Mouse (Mus musculus) activated CD4-positive, CD25-positive, alpha-beta regulatory T cell (primary cell): ENCODE results near the gene Flad1. TPM values are rescaled to one million over a fixed set of nuclear protein-coding genes. Genes with fewer than 3 reads are reported as not detected.

Source experiments
- polyA plus RNA-seq, 2 experiments: library from polyadenylated mRNA; unstranded; fragments of 100-300 nt; shearing (Covaris generic); gene quantifications; one replicate each; pipeline ENCODE4 v1.2.1; 2017

Flad1 gene
- polyA plus RNA-seq, result 10 to 100 TPM; 47.1 to 56.8 TPM

DNA sequence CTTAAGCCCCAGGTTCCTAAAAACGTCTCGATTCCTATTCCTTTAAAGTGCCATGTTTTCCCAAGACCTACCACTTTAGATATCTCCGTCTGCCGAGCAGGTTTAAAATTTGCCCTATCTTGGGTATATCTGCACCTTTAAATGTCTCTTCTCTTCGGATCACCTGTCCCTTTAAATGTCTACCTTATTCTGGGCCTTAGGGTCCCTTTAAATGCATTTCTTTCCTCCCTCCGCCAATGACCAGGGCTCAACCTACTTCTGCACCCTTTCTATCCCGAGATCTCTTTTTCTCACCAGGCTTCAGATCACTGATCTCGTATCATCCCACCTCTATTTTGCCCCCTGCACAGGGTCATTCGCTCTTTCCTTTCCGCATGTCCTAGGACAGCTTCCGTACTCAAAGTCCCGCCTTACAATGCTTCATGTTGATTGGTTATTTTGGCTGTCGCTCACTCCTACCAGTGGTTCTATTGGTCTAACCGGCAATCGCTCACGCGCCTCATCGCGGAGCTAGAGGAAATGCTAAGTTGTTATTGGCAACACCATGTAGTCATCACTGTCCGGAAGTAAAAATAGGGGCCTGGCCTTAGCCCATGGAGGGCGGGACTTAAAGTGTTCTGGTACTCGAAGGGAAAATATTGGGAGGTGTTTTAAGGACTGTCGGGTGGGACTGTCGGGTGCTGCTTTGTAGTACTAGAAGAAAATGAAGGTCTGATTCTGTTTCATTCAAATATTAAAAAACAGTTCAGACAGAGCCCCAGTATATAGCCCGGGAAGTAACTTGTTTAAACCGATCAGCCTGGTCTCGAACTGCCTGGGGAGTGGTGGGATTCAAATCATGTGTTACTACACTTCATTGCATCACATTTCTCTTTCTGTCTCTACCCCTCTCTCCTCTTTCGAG lies at the start of gene Flad1:
Gene Flad1, minus strand, starts transcription at position 381 of the 904 bp plus-strand sequence.

DNA sequence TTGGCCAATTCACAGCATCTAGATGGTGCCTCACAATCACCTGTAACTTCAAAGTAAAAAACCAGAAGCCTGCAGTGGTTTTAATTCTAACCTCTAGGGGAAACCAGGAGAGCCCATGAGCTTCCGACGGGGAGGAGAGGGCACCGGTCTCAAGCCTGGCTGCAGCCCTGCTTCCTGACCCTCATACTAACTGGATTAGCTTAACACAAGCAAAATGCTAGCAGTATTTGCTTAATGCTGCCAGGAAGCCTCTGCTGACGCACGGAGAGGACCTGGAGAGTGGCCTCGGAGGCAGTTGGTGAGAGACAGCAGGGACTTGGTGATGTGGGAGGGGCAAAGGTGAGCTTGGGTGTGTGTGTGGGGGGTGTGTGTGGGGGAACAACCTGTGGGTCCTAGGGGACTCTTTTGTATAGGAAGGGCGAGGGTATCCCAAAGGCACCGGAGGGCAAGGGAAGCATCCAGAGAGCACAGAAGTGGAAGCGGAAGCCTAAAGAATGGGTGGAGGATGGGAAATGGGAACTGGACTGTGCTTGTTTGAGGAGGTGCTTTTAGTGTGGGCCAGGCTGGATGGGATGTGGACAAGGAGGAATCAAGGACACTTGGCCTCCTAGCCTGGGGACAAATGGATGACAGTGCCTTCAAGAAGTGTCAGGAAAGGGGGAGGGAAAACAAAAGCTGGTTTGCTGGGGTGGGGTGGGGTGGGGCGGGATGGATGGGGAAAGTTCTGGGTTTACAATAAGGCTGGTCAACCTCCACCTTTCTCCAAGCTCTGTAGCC lies 42.9 kb upstream of the Flad1 start, which contains the start of gene Pmvk:
Gene Pmvk, plus strand, starts transcription at position 141 of the 777 bp plus-strand sequence.

DNA sequence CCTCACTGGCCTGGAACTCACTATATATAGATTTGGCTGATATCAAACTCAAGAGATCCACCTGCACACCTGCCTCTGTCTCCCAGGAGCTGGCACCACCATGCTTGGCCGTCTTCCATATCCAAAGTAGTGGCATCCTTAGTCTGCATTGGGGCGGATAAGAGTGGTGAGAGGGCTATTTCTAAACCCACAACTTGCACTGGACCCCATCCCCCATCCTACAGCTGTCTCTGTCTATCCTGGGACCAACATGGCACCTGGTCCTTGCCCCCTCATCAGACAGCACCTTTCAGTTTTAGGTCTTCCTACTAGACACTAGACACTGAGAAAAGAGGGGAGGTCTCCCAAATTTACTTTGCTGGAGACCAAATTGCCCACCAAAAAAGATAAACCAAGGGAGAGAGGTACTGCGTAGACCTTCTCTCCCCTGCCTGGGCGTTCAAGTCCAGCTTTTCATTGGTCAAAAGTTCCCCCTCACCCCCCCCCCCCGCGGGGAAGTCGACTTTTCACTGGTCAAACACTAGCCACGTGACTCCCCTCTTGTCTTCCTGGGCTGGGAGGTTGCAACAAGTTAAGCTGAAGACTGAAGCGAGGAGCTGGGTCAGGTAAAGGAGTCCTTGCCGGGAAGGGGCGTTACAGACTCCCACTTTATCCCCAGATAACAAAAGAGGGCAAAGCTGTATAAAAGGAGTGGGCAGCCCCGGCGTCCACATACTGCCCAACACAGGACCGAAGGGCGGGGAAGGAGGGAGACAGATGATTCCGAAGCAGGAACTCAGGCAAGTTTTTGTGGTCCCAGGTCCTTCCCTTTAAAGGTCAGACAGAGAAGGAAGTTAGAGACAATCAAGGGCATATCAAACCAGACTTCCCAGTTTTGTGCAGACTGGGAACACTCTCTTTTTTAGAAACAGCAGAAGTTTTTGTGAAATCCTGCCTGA lies 24.8 kb upstream of the Flad1 start, which contains the start of gene Pbxip1:
Gene Pbxip1, plus strand, starts transcription at position 531 of the 938 bp plus-strand sequence.

DNA sequence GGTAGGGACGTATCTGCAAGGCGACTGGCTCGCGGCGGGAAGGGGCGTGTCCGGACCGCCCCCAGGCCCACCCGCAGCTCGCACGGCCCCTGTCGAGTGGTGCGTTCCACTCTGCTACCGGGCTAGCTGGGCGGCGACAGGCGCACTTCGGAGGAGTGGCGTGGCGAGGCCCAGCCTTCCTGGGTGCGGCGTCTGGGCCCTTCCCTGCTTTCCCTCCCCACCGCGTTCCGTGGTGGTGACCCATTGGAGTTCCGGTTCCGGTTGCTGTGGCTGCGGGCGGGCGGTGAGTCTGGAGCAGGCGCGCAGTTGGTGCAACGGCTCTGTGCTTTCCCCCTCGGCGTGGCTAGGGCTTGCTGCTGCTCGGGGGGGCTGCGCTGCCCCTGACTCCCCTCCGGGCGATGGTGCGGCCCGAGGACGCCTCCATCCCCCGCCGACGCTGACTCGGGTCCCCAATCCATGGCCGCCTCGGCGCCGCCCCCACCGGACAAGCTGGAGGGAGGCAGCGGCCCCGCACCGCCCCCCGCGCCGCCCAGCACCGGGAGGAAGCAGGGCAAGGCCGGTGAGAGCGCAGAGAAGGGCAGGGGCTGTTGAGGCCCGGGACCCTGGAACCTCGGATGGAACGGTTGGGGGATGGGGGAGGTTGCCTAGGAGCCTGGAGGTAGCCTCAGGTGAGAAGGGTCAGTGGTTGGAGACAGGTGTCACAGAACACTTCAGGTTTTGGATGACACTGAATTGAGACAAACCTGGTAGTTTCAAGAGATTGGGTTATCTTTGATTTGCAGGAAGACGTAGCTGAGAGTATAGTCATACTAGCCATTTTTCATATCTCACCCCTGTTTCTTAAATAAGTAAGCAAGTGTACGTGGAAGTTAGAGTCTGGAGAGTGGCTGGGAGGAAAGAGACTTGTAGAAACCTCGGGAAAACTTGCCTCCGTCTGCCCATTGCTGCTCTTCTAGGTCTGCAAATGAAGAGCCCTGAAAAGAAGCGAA lies 18.8 kb upstream of the Flad1 start, which contains the start of gene Pygo2:
Gene Pygo2, plus strand, starts transcription at position 44 of the 989 bp plus-strand sequence.

DNA sequence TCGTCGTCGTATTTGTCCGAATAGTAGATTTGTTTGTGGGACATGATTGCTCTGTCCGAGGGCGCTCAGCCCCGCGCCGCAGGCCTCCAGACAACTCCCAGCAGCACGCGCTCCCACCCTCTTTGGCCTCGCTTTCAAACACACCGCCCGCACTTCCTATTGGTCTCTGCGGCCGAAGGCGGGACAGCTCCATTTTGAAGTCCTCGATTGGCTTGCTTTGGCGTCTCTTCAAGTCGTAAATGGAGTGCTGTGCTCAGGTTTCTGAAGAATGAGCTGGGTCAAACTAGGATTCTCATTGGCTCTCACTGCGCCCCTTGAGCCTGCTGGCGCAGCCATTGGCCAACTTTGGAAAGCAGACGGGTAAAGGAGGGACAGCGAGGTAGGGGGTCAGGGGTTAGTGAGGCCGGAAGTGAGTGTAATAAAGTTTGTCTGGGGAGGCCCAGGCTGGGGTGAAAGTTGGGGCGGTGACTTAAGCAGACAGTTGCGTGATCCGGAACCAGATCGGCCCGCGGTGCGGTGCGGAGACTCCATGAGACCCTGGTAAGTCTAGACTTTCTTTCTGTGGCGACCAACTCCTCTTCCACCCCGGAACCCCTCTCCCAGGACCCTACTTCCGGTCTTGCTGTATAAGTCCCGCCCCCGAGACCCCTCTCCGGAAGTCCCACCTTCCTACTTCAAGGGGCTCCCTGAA lies 6.6 kb upstream of the Flad1 start, which contains the start of the genes Cks1b and Shc1:
Gene Cks1b, minus strand, starts transcription at position 214 of the 691 bp plus-strand sequence.
Gene Shc1, plus strand, starts transcription at position 274 of the 691 bp plus-strand sequence.

DNA sequence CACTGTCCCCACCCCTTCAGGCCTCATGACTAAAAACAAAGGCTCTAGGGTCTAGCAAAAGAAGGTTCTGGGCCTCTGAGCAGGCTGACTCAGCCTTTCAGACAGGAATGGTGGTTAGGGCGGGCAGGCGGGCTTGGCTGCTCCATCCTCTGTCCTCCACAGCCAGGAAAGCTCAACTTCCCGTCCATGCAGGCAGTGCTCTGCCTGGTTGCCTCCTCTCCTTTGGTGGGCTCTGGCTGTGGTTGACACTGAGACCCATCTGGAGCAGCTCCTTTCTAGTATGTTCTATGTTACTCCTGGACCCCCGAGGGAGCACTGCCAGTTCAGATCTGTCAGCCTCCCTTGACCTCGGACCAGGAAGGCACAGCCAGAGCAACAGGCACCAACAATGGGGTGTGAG lies 9.0 kb downstream of the Flad1 start, which contains the start of gene Lenep:
Gene Lenep, minus strand, starts transcription at position 101 of the 400 bp plus-strand sequence.

DNA sequence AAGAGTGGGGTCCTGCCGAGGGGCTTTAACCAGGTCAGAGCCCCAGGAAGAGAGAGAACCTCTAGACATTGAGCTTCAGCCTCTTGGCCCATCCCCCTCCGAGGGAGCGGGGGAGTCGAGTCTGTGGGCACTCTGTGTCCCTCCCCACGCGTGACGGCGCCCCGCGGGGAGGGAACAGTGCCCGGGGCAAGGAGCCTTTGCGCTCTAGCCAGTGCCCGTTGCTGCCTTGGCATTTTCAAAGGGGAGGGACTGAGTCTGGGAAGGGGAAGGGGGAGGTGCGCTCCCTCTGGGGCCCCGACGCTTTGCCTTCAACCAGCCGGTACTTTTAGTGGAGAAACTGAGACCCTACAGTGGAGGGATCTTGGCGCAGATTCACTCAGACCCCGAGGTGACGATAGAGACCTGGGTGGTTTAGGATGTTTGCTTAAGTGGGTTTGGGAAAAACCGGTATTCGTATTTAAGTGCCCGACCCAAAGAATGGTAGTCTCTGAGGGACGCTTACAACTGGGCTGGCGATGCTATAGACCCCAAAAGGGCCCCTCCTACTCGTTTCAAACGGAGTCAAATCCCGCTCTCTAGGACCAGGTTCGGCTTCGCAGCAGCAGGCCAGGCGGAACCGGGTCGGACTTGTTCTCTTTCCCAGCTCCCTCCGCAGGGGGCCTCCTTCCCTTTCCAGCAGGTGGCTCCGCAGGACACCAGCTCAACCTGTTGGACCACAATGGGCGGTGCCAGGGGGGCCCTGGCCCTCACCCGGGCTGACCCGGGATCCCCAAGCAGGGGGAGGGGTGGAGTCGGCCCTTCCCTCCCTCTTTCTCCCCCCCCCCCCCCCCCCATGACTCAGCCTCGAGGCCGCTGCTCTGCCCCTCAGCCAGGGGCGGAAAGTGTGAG lies 17.4 kb downstream of the Flad1 start, which contains the start of gene Zbtb7b:
Gene Zbtb7b, minus strand, starts transcription at position 771 of the 888 bp plus-strand sequence.

DNA sequence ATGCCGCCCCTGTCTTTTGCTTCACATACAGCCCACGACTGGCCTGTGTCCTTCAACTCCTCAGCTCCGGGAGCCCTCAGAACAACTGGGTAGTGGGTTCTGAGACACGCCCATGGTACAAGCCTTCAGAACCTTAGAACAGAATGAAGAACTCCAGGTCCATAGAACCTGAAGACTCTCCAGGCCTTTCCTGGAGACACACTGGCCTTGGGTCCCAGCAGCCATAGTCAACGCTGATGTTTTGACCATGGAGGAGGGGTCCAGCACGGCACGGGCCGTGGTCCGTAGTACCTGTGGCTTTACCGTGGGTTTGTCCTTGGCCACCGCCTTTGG lies 46.6 kb downstream of the Flad1 start, which contains the start of gene Dcst1:
Gene Dcst1, minus strand, starts transcription at position 101 of the 333 bp plus-strand sequence.

DNA sequence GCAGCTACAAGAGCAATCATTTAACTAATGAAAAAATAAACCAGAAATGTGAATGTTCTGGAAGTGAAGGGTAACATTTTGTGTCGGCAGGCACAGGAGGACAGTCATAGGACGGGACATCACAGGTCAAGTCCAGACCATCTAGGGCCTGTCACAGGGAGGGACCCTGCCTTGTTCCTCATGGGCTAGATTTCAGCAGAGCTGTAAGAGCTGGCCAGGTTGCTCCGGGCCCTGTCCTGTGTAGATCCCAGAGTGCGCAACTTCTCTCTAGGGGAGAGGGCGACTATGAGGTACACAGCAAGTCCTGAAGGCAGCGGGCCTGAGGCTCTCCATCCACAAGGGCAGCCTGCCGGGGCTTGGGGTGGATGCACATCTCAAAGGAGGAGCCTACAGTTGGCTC lies 50.0 kb downstream of the Flad1 start, which contains the start of gene Dcst2:
Gene Dcst2, plus strand, starts transcription at position 301 of the 400 bp plus-strand sequence.

Other genes with a start within 250 kb of the Flad1 start
- gene Clk2, start 247.1 kb downstream of the Flad1 start, polyA plus RNA-seq, result 10 to 100 TPM; 88.4 to 94.5 TPM
- gene Scamp3, start 234.4 kb downstream of the Flad1 start, polyA plus RNA-seq, result 100 to 1,000 TPM; 255 to 261 TPM
- gene Fam189b, start 228.7 kb downstream of the Flad1 start, polyA plus RNA-seq, result 100 to 1,000 TPM; 134 to 154 TPM
- gene Gba, start 208.9 kb downstream of the Flad1 start, polyA plus RNA-seq, result 100 to 1,000 TPM; 105 to 146 TPM
- gene Thbs3, start 196.7 kb downstream of the Flad1 start, polyA plus RNA-seq, result 1 to 10 TPM in 1 of 2 experiments, under 1 TPM in 1; 0.90 to 4.0 TPM
- gene Mtx1, start 184.8 kb downstream of the Flad1 start, polyA plus RNA-seq, result 100 to 1,000 TPM in 1 of 2 experiments, 10 to 100 TPM in 1; 89.5 to 127 TPM
- gene Muc1, start 182.8 kb downstream of the Flad1 start, polyA plus RNA-seq, result 1 to 10 TPM; 1.0 to 7.1 TPM
- gene Krtcap2, start 165.9 kb downstream of the Flad1 start, polyA plus RNA-seq, result 100 to 1,000 TPM; 225 to 294 TPM
- gene Trim46, start 165.6 kb downstream of the Flad1 start, polyA plus RNA-seq, result 1 to 10 TPM; 1.6 to 4.9 TPM
- gene Dpm3, start 152.5 kb downstream of the Flad1 start, polyA plus RNA-seq, result 100 to 1,000 TPM in 1 of 2 experiments, 10 to 100 TPM in 1; 81.3 to 120 TPM
- 100 to 1,000 TPM; 210 to 250 TPM for gene Slc50a1, start 141.3 kb downstream of the Flad1 start, polyA plus RNA-seq
- not detected for gene Efna1, start 130.7 kb downstream of the Flad1 start, polyA plus RNA-seq
- under 1 TPM in 1 of 2 experiments, not detected in 1; 0.15 TPM for gene Efna3, start 88.9 kb downstream of the Flad1 start, polyA plus RNA-seq
- 1 to 10 TPM in 1 of 2 experiments, under 1 TPM in 1; 0.79 to 1.4 TPM for gene Efna4, start 73.8 kb downstream of the Flad1 start, polyA plus RNA-seq
- gene Adam15, start 61.9 kb downstream of the Flad1 start, polyA plus RNA-seq, result 10 to 100 TPM; 10.1 to 23.0 TPM
- gene Dcst2, start 49.9 kb downstream of the Flad1 start, polyA plus RNA-seq, result under 1 TPM; 0.13 to 0.32 TPM
- gene Dcst1, start 46.6 kb downstream of the Flad1 start, polyA plus RNA-seq, result under 1 TPM in 1 of 2 experiments, not detected in 1; 0.47 TPM
- gene Zbtb7b, start 17.1 kb downstream of the Flad1 start, polyA plus RNA-seq, result 10 to 100 TPM; 34.1 to 67.8 TPM
- under 1 TPM; 0.37 to 0.44 TPM for gene Lenep, start 9.1 kb downstream of the Flad1 start, polyA plus RNA-seq
- gene Cks1b, start 6.5 kb upstream of the Flad1 start, polyA plus RNA-seq, result 10 to 100 TPM; 48.3 to 73.9 TPM
- gene Shc1, start 6.6 kb upstream of the Flad1 start, polyA plus RNA-seq, result 10 to 100 TPM; 64.1 to 73.7 TPM
- gene Pygo2, start 18.3 kb upstream of the Flad1 start, polyA plus RNA-seq, result 10 to 100 TPM; 51.9 to 61.8 TPM
- gene Pbxip1, start 24.8 kb upstream of the Flad1 start, polyA plus RNA-seq, result 100 to 1,000 TPM in 1 of 2 experiments, 10 to 100 TPM in 1; 66.6 to 119 TPM
- gene Pmvk, start 42.7 kb upstream of the Flad1 start, polyA plus RNA-seq, result 10 to 100 TPM; 22.2 to 23.7 TPM
- gene Kcnn3, start 108.3 kb upstream of the Flad1 start, polyA plus RNA-seq, result under 1 TPM in 1 of 2 experiments, not detected in 1; 0.15 TPM